Mouse (Mus musculus) forebrain, postnatal 0 days (tissue): Measurements from ENCODE around the gene Kcnab1. TPM values are rescaled to one million over a fixed set of nuclear protein-coding genes. Genes with fewer than 3 reads are reported as not detected.

Source experiments
- ATAC-seq: fragments of 200-750 bp; cut with Nextera tagmentation; 2 replicates; pipeline ENCODE4 v1.8.0; 2017; ENCODE audit warnings: mild to moderate bottlenecking, moderate library complexity
- DNase-seq: peaks from one replicate; pipeline ENCODE4 v3.0.0-alpha.2; 2015
- H3K27ac ChIP-seq: fragments of 300-500 bp; sonication (generic); 2 replicates; pipeline ENCODE4 v1.5.1; 2014; ENCODE audit warnings: low read depth, mild to moderate bottlenecking, antibody characterized with exemption, low read length, moderate library complexity, mixed read lengths
- H3K27me3 ChIP-seq: fragments of 300-500 bp; sonication (generic); 2 replicates; pipeline ENCODE4 v1.6.1; 2014; ENCODE audit warnings: mild to moderate bottlenecking, low read length, mixed read lengths; ENCODE audit not compliant: insufficient read depth
- H3K36me3 ChIP-seq: fragments of 300-500 bp; sonication (generic); 2 replicates; pipeline ENCODE4 v1.6.1; 2014; ENCODE audit warnings: mild to moderate bottlenecking, moderate library complexity; ENCODE audit not compliant: insufficient read depth
- H3K4me1 ChIP-seq: fragments of 300-500 bp; sonication (generic); 2 replicates; pipeline ENCODE4 v1.6.1; 2014; ENCODE audit warnings: antibody characterized with exemption; ENCODE audit not compliant: insufficient read depth
- H3K4me2 ChIP-seq: fragments of 300-500 bp; sonication (generic); 2 replicates; pipeline ENCODE4 v1.6.1; 2014; ENCODE audit warnings: low read depth, mild to moderate bottlenecking, moderate library complexity
- H3K4me3 ChIP-seq: fragments of 300-500 bp; sonication (generic); 2 replicates; pipeline ENCODE4 v1.5.1; 2014; ENCODE audit warnings: low read depth, low read length, mixed read lengths
- H3K9ac ChIP-seq: fragments of 300-500 bp; sonication (generic); 2 replicates; pipeline ENCODE4 v1.6.1; 2014; ENCODE audit warnings: mild to moderate bottlenecking
- H3K9me3 ChIP-seq: fragments of 300-500 bp; sonication (generic); 2 replicates; pipeline ENCODE4 v1.6.1; 2016; ENCODE audit warnings: low read length
- CTCF ChIP-seq: sonication (generic); IDR thresholded peaks from 2 replicates; pipeline ENCODE4 v1.5.1; 2016; ENCODE audit warnings: antibody characterized with exemption, control low read depth, low read depth
- WGBS: fragments of 180-500 bp; shearing (Covaris S2); extraction: QIAGEN DNeasy Blood & Tissue Kit; methylation state at CpG from one replicate; pipeline ENCODE4 v1.1.7; 2014; 5-methylcytosine and 5-hydroxymethylcytosine counted together
- polyA plus RNA-seq: library from polyadenylated mRNA; unstranded; fragments of >200 nt; fragmentation: Nextera tagmentation; extraction: Ambion mirVana; gene quantifications from 2 replicates; pipeline ENCODE4 v1.2.1, GENCODE M21; 2015
- total RNA-seq: library from RNA; depleted of rRNA; stranded (reverse); fragments of >200 nt; gene quantifications from 2 replicates; pipeline ENCODE4 v1.2.3, GENCODE M21; 2014

Gene Kcnab1
- total and polyA plus RNA-seq, 2 experiments from 2014 or later = 7.3 to 10.9 TPM

- no peak for DNase-seq
- WGBS = 91% methylated on average over 2 of the region's 2 CpGs
- H3K27ac ChIP-seq = no peak overlapping the region
- no peak for TF ChIP-seq CTCF
- H3K9me3 ChIP-seq = no peaks in the 10 kb centered on the region
- H3K4me2 ChIP-seq = no peak overlapping the region
- no peaks in the 10 kb centered on the region for H3K27me3 ChIP-seq
- no peak overlapping the region for H3K4me3 ChIP-seq
- no peaks in the 10 kb centered on the region for H3K36me3 ChIP-seq
- H3K4me1 ChIP-seq = no peaks in the 10 kb centered on the region
- H3K9ac ChIP-seq = no peak overlapping the region
- ATAC-seq = no peak
Measured at GRCm38 (mm10) chr3:65283366-65283765, 174.2 kb downstream of the Kcnab1 start.

GRCm38 (mm10) chr3:65288994-65289393 lies 179.8 kb downstream of the Kcnab1 start:
- no peak overlapping the region for H3K9ac ChIP-seq
- TF ChIP-seq CTCF = no peak
- H3K4me2 ChIP-seq = no peak overlapping the region
- H3K36me3 ChIP-seq = no peaks in the 10 kb centered on the region
- H3K9me3 ChIP-seq = no peaks in the 10 kb centered on the region
- no peaks in the 10 kb centered on the region for H3K27me3 ChIP-seq
- ATAC-seq (peak; percentile 53), DNase-seq (no peak)
- H3K4me3 ChIP-seq = no peak overlapping the region
- no peaks in the 10 kb centered on the region for H3K4me1 ChIP-seq
- WGBS = 70% methylated on average over 2 of the region's 2 CpGs
- no peak overlapping the region for H3K27ac ChIP-seq

GRCm38 (mm10) chr3:65296996-65297395 lies 187.8 kb downstream of the Kcnab1 start:
- Histone ChIP-seq H3K4me3 (no peak overlapping the region), H3K36me3 (no peaks in the 10 kb centered on the region), H3K9ac (no peak overlapping the region), H3K27ac (no peak overlapping the region), H3K4me2 (no peak overlapping the region), H3K4me1 (peaks cover 4% of the 10 kb centered on the region; the same call in 1 of the 2 replicates), H3K9me3 (no peaks in the 10 kb centered on the region), H3K27me3 (no peaks in the 10 kb centered on the region)
- no peak for TF ChIP-seq CTCF
- DNase-seq (no peak), ATAC-seq (no peak)
- WGBS = 40% methylated on average over 4 of the region's 4 CpGs

- H3K9me3 ChIP-seq = no peaks in the 10 kb centered on the region
- no peak overlapping the region for H3K9ac ChIP-seq
- ATAC-seq (no peak), DNase-seq (no peak)
- 85% methylated on average over 4 of the region's 4 CpGs for WGBS
- H3K27ac ChIP-seq = no peak overlapping the region
- H3K4me3 ChIP-seq = no peak overlapping the region
- H3K4me2 ChIP-seq = no peak overlapping the region
- no peaks in the 10 kb centered on the region for H3K27me3 ChIP-seq
- H3K36me3 ChIP-seq = no peaks in the 10 kb centered on the region
- peaks cover 4% of the 10 kb centered on the region; the same call in 1 of the 2 replicates for H3K4me1 ChIP-seq
- no peak for TF ChIP-seq CTCF
Measured at GRCm38 (mm10) chr3:65299205-65299604, 190.0 kb downstream of the Kcnab1 start.

GRCm38 (mm10) chr3:65301531-65301930 lies 192.3 kb downstream of the Kcnab1 start:
- no peaks in the 10 kb centered on the region for H3K9me3 ChIP-seq
- H3K36me3 ChIP-seq = no peaks in the 10 kb centered on the region
- no peak overlapping the region for H3K9ac ChIP-seq
- no peaks in the 10 kb centered on the region for H3K27me3 ChIP-seq
- ATAC-seq (no peak), DNase-seq (no peak)
- 38% methylated on average over 3 of the region's 3 CpGs for WGBS
- H3K4me2 ChIP-seq = no peak overlapping the region
- no peak overlapping the region for H3K4me3 ChIP-seq
- peaks cover 4% of the 10 kb centered on the region; the same call in 1 of the 2 replicates for H3K4me1 ChIP-seq
- no peak overlapping the region for H3K27ac ChIP-seq
- no peak for TF ChIP-seq CTCF

GRCm38 (mm10) chr3:65302559-65302958 lies 193.4 kb downstream of the Kcnab1 start:
- no peak for TF ChIP-seq CTCF
- DNase-seq (peak; percentile 18), ATAC-seq (peak; percentile 84)
- Histone ChIP-seq H3K4me3 (no peak overlapping the region), H3K4me2 (no peak overlapping the region), H3K9me3 (no peaks in the 10 kb centered on the region), H3K4me1 (peaks cover 4% of the 10 kb centered on the region; the same call in 1 of the 2 replicates), H3K36me3 (no peaks in the 10 kb centered on the region), H3K27me3 (no peaks in the 10 kb centered on the region), H3K9ac (no peak overlapping the region), H3K27ac (no peak overlapping the region)
- 5% methylated on average over 5 of the region's 5 CpGs for WGBS

GRCm38 (mm10) chr3:65315837-65316236 lies 206.7 kb downstream of the Kcnab1 start:
- Histone ChIP-seq H3K27me3 (no peaks in the 10 kb centered on the region), H3K27ac (no peak overlapping the region), H3K4me2 (no peak overlapping the region), H3K9ac (no peak overlapping the region), H3K4me1 (no peaks in the 10 kb centered on the region), H3K4me3 (no peak overlapping the region), H3K9me3 (no peaks in the 10 kb centered on the region), H3K36me3 (no peaks in the 10 kb centered on the region)
- ATAC-seq (no peak), DNase-seq (no peak)
- no peak for TF ChIP-seq CTCF
- 64% methylated on average over 6 of the region's 6 CpGs for WGBS

GRCm38 (mm10) chr3:65316738-65317137 lies 207.6 kb downstream of the Kcnab1 start:
- Histone ChIP-seq H3K9me3 (no peaks in the 10 kb centered on the region), H3K4me1 (no peaks in the 10 kb centered on the region), H3K4me2 (no peak overlapping the region), H3K36me3 (no peaks in the 10 kb centered on the region), H3K4me3 (no peak overlapping the region), H3K9ac (no peak overlapping the region), H3K27ac (no peak overlapping the region), H3K27me3 (no peaks in the 10 kb centered on the region)
- no peak for TF ChIP-seq CTCF
- DNase-seq (no peak), ATAC-seq (no peak)
